Mouse (Mus musculus) spleen, adult 2 months (tissue): ENCODE data around the gene Anln.

Experiments
- CTCF ChIP-seq: fragments of 200-500 bp; IDR thresholded peaks from 2 replicates; pipeline ENCODE4 v1.5.1; 2011; ENCODE audit warnings: mild to moderate bottlenecking, inconsistent platforms; ENCODE audit not compliant: insufficient read depth, insufficient read length, insufficient replicate concordance; ENCODE audit errors: extremely low read depth
- POLR2A ChIP-seq: fragments of 200-500 bp; IDR thresholded peaks from 2 replicates; pipeline ENCODE4 v1.6.1; 2011; ENCODE audit warnings: low read depth, low read length, inconsistent platforms

DNA sequence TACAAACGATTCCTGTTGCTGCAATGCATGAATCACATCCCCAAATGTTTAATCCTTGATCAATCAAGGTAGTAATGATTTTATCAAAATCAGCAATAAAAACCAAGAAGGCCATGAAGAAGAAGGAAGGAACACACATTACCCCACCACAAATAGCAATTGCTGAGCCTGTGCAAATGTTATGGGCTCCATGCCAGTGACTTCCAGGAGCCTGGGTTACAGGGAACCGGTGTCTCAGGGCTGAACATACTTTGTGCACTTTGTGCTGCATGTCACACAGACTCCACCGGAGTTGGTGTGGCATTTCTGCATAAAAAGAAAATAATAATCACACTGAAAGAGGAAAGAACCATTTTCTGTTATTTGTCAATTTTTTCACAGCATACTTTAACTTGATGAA, 74.9 kb downstream of the Anln start:
- TF ChIP-seq CTCF (no peak), POLR2A (no peak)
